Mouse (Mus musculus) thymus, postnatal 0 days (tissue): Measurements from ENCODE around the gene Gm16253. TPM values are rescaled to one million over a fixed set of nuclear protein-coding genes. Genes with fewer than 3 reads are reported as not detected.

ENCODE experiments used
- DNase-seq: peaks from one replicate; pipeline ENCODE4 v3.0.0-alpha.2; 2015; ENCODE audit warnings: low spot score
- polyA plus RNA-seq: library from polyadenylated mRNA; unstranded; fragments of >200 nt; fragmentation: Nextera tagmentation; extraction: Ambion mirVana; gene quantifications from 2 replicates; pipeline ENCODE4 v1.2.1, GENCODE M21; 2015

The Gm16253 gene
- polyA plus RNA-seq, result 0.42 and 0.46 TPM in 2 replicates

DNA sequence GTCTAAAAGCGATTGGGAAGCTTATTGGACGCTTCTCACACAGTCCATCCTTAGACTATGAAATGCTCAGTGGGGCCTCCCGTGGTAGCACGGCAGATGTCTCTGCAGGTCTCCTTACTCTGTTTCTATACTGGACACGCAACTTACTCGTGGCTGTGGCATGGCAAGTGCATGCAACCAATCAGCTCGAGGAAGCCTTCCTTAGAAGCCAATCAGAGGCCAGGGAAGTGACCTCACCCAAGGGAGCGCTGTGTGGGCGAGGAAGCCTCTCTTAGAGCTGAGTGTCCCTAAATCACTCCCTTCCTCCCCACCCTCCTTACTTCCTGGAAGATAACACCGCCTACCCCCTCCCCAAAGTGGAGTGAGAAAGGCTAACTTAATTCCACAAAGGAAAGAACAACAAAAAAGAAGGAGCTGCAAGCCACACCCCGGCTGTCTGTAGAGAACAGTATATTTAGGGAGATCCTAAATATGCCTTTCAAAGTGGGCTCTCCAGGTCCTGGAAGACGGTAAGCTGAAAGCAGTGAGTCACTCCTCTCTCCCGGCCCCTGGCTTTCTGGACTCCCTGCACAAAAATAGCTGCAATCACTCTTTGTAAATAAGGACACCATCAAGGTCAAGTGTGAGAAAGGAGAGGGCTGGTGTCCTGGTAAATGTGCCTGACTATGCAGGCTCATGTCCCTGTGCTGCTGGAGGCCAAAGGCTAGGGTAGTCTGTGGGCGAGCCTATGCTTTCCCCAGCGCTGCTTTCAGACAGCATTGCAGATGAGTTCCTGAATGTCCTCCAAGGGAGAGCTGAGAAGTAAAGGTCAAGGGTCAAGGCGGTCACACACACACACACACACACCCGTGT, at the start of gene Gm16253:
Gene Gm16253, plus strand, starts transcription at position 295 of the 852 bp plus-strand sequence.
- DNase-seq, result peak; percentile 89

GRCm38 (mm10) chr3:96528506-96528905, 48.3 kb upstream of the Gm16253 start:
- no peak for DNase-seq

GRCm38 (mm10) chr3:96532050-96532449, 44.7 kb upstream of the Gm16253 start:
- no peak for DNase-seq

GRCm38 (mm10) chr3:96534300-96534699, 42.5 kb upstream of the Gm16253 start:
- no peak for DNase-seq

- no peak for DNase-seq
These were observed 37.5 kb upstream of the Gm16253 start for GRCm38 (mm10) chr3:96539316-96539715.

DNA sequence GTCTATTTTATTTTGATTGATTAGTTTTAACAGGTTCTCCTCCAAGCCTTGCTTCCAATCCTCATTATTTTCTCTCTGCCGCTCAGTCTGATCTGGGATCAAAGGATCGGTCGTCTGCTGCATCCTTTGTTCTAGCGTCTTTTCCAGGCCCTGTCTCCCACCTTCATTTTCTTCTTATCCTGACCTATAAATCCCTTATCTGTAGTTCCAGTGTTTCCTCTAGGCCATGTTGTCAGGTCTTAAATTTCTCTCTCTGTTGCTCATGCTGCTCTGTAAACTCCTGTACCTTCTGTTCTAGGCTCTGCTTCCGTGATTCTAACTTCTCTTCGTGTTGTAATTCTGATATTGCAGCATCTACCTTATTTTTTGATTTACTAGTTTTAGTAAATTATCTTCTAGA, 36.0 kb upstream of the Gm16253 start:
- no peak for DNase-seq

DNA sequence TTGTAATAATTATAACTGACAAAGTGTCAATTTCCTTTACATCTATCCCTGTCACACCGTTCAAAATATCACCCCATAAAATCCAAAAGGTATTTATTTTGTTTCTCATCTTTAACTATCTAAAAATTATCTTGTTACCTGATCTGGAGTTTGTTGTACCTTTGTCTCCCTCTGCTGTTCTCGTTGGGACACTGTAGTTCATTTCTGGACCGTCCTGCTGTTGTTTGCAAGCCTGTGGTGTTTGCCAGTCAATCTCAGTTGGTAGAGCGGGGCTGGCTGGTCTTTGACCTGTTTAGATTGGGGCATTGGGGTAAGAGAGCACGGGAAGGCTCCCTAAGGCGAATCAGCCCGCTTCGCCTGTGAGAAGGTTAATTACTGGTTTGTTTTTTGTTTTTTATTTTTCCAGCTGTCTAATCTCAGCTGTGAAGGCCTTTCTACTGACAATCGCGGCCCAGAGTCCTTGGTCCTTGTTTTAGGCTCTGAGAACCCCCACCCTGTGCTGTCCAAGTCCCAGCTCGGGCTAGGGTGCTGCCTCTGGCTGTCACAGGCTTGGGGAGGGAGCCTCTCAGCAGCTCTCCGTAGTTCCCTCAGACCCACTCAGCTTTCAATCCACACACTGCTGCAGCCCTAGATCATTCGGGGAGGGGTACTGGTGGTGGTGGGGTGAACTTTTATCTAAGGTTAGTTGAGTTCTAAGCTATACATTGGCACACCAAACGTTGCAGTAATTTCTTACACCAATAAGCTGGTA, 35.3 kb upstream of the Gm16253 start:
- DNase-seq, result no peak

DNA sequence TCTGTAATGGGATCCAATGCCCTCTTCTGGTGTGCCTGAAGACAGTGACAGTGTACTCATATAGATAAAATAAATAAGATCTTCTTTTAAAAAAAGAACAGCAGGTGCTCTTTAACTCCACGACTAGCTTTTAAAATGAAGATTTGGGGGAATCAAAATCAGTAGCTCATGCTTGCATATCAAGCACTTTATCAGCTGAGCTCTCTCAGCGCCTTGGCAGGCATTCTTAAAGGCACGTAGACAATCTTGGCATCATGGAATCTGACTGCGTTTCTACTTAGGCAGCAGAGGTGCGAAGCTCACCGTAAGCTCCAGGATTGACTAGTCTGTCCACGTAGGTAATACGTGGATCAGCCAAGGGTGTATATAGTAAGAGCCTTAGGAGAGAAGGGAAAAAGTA, 34.2 kb upstream of the Gm16253 start:
- no peak for DNase-seq

- DNase-seq, result no peak
These were observed 33.4 kb upstream of the Gm16253 start for GRCm38 (mm10) chr3:96543345-96543744.

DNA sequence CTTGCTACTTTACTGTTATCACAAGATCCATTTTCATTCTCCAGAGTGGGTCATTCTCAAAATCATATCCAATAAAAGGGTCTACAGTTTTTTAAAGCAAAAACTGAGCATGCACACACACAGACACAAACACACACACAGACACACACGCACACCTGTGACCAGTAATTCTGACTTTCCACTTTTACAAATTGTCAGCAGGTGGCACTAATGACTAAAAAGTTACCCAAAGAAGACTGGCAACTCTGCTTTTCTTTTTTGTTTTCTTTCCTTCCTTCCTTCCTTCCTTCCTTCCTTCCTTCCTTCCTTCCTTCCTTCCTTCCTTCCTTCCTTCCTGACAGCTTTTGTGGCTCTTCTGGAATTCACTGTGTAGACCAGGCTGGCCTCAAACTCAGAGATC, 31.2 kb upstream of the Gm16253 start:
- DNase-seq, result no peak

DNA sequence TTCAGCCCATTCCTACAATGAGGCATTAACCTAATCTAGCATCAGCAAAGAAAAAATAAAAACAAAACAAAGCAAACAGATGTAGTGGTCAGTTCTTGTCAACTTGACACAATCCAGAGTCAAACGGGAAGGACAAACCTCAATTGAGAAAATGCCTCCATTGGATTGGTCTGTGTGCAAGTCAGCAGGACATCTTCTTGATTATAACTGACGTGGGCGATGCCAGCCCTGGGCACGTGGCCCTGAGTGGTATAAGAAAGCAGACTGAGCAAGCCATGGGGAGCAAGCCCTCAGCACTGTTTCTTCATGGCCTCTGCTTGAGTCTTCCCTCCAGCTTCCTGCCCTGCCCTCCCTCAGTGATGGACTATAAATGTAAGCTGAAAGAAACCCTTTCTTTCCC, 29.9 kb upstream of the Gm16253 start:
- no peak for DNase-seq

DNA sequence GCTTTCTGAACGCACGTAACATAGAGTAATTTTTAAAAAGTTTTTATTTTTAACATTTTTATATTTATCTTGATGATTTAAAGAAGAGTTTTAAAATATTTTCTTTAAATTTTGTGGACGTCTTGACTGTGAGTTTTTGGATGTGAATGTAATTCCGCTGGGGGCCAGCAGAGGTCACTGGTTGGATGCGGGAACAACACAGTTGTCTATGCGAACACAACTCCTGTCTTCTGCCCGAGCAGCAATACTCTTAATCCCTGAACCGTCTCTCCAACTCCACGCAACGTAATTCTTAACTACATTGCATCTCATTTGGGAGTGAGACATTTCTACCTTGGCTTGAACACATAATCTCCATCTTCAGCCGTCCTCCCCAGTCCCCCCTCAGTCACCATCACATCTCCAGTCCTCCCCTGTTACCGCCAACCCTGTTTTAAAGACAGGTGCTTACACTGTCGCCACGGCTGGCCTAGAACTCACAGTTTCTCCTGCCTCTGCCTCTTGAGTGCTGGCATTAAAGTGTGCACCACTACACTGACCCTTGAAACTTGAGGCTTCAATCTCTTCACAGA, 29.3 kb upstream of the Gm16253 start:
- peak; percentile 71 for DNase-seq

GRCm38 (mm10) chr3:96548824-96549223, 28.0 kb upstream of the Gm16253 start:
- no peak for DNase-seq

GRCm38 (mm10) chr3:96549346-96549745, 27.4 kb upstream of the Gm16253 start:
- DNase-seq, result no peak

- DNase-seq, result peak; percentile 67
These were observed 25.6 kb upstream of the Gm16253 start for GRCm38 (mm10) chr3:96551203-96551602.

DNA sequence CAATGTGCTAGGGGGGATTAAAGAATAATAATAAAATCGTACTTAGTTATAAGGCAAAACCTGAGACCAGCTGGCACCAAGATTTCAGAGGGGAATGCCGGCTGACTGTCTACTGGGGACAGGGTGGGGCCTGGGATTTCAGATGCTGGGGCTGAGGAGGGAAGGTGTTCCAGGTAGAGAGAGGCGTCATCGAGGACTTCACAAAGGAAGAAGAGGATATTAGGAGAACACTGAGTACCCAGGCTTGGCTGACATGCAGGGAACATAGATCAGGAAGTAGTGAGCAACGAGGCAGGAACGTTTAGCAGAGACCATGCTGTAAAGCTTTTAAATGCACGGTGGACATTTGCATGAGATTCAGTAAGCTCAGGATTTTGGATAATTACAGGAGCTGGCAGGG, 24.9 kb upstream of the Gm16253 start:
- no peak for DNase-seq

GRCm38 (mm10) chr3:96553601-96554000, 23.2 kb upstream of the Gm16253 start:
- DNase-seq, result no peak

- DNase-seq, result no peak
These were observed 22.5 kb upstream of the Gm16253 start for GRCm38 (mm10) chr3:96554251-96554650.

DNA sequence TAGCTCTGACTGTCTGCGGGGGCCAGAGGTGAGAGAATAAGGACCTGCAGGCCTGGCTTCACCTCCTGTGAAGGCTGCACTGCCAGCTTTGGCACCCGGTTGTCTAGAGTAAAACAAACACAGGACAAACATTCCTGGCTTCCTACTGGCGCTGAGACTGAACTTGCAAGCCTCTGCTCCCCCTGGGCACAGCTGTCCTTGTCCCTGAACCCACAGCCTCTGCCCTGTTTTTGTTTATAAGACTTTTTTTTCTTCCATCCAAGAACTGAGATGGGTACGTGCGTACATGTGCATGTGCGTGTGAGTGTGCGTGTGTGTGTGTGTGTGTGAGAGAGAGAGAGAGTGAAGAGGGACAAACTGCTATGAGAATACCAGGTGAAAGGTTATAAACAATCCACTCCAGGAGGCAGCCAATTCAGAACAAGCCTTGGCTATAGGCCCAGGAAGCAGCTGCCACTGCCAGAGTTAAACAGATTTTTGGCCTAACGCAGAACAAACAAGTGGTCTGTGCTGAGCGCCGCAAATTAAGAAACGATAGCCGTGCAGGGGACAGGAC, 21.7 kb upstream of the Gm16253 start:
- peak; percentile 43 for DNase-seq

DNA sequence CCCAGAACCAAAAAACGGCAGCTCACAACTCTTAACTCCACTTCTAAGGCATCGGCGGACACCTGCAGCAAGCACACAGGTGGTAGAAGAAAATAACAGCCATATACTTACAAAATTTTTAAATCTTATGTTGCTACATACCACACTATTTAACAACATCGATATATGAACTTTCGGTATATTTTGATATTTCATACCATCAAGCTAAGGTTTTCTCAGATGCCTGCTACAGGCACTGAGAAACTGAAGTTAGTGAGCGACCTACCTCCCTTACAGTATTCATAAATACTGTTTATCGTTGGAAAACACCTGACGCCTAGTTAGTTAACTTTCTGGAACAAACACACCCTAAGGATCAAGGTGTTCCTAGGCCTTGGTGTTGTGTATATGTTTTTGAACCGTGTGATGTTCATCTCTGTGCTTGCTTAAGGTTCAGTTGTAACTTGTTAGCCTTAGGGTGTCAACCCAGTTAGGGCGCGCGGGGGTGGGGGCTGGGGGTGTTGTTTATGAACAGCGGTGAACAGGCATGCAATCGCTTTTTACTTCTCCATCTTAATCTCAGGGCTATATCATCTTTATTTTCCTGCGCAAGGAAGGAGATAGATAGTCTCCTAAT, 20.7 kb upstream of the Gm16253 start:
- peak; percentile 37 for DNase-seq
